Mouse (Mus musculus): Measurements from ENCODE around the gene Cobl.

Gene Cobl

GRCm38 (mm10) chr11:12464181-12465162 is at the start of gene Cobl:
Cobl (minus strand) TSS chr11:12464960.
- no peak for DNase-seq

GRCm38 (mm10) chr11:12513796-12514195 is 49.0 kb upstream of the Cobl start:
- no peak for DNase-seq

DNA sequence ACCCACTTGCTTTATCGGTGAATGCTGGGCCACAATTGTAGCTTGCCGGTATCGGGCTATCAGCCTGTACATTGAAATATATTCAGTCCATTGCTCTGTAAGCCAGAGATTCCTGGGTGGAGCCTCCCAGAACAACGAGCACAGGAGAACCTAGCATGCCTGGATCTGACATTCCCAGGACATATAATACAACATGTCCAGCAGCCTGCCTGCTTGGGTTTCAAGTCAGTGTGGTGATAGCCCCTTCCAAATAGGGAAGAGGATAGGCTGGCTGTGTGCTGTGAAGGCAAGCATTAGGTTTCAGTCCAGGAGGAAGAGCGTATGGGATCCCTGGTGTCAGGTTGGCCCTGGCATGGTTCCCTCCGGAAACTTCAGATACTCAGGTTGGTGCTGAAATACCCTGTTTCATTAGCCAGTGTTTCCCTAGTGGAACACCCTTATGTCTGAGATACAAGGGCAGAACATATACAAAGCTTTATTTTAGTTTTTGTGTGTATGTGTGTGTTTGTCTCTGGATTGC is 41.7 kb upstream of the Cobl start:
- DNase-seq = no peak

DNA sequence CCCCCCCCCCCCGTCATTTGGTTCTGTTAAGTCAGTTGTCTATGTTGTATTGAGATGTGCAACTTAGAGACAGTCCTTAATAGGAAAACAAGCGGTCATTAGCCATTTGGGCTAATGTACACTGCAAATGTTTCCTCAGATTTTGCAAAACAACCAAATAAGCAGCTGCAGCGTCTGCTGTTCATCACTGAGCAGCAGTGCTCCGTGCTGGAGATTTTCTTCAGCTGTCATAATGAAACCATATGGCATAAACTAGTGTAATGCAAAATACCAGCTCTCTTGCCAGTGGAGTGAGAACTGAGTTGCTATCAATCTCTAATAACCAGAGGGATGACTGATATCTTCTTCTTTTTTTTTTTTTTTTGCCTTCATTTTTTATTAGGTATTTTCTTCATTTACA is 39.0 kb upstream of the Cobl start:
- no peak for DNase-seq

DNA sequence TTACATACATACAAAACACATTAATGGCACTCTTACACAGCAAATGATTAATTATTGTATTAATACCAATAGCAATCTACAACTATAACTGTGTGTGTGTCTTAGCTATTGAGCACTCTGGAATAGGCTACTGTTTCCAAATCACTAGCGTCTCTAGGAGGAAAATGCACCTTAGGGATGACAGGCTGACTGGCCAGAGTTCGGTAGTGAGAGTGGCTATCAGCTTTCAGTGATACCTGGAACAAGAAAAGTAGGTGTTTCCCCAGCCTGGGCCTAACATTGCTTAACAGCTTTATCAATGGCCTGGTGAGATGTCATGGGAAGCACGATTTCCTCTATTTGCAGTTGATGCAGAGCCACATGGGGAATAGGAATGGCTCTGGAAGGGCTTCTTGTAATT is 37.0 kb upstream of the Cobl start:
- no peak for DNase-seq

GRCm38 (mm10) chr11:12493791-12494190 is 29.0 kb upstream of the Cobl start:
- DNase-seq = no peak

GRCm38 (mm10) chr11:12479856-12480403 is 15.2 kb upstream of the Cobl start:
- DNase-seq = no peak

DNA sequence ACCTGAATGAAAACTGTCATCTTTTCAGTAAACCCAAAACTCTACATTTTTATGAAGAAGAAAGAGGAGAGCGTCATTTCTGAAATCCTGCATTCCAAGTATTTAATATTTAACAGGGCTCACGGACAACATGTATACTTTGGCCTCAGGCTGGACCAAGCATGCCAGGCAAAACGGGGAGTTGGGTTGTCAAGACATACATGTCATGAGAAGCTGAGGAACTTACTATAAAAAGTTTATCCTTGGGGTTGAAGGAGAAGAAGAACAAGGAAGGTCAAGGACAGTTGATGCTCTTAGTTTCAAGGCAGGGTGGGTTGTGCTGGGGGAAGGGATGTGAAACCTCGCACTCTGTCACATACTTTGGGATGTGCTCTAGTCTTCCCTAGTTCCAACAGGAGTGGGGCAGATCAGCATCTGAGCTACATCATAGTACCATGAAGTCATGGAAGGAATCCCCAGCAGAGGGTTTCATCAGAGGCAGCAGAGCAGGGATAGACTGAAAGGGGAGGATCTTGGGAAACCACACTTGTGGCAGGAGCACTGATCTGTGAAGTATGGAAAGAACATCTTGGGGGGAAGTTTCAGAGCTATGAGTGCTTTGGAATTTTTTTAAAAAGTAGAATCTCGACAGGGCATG is 9.7 kb upstream of the Cobl start:
- no peak for DNase-seq

DNA sequence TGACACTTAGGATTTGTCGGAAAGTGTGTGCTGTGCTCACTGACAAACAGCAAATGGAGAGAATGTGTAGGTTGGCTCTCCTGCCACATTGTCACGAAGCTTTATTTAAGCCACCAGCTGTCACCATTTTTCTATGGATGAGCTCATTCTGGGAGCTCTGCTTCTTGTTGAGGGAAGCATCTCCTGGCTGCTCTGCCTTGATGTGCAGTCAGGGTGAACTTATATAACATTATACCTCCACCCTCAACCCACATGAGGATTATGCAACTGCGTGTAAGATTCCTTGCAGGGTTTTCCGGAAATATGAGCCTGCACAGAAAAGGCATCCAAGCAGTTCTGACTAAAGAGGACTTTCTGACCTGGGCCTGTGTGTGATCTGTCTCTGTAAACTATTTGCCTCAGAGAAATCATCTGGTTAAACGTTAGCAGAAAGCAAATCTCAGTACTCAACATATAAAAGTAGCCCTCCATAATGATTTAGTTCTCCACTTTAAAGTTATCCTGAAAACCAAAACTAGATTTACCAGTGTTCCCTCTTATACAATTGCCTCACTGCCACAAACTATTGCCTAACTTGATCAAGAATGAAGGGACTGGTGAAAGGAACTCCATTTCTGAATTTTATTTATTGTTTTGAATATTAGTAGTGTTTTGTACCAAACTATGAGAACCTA is 9.0 kb upstream of the Cobl start:
- peak; percentile 21 for DNase-seq

DNA sequence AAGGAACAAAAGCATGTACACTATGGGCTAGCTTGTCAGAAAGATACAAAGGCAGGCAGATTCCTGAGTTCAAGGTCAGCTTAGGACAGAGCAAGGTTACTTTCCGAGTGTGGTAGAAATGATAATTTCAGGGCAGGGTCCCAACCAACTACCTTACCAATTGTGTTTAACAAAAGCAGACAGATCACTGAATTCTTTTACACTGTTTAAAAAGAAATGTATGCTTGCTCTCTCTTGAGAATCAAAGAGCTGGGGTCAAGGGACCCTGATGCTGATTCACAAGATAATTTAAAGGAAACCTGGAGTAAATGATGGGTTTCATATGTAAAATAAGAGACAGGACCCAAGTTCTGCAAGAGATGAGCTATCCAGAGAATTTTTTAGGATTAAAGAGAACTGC is 4.9 kb upstream of the Cobl start:
- no peak for DNase-seq

DNA sequence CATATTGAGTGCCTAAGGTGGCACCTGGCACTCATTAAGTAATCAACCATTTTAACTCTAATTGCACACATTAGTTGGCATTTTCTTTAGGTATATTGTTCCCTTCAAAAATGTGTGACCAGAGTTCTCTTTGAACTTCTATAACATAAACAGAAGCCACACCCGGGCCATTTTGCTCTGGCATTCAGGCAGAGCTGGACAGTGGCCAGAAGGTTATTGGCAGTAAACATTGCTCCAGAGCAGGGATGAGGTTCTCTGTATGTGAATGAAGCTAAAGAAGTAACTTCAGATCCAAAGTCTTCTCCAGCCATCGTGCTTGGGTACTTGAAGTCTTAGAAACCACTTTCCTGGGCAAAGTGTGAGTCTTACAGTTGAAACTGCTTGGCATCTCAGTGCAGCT is 3.9 kb upstream of the Cobl start:
- DNase-seq = no peak

GRCm38 (mm10) chr11:12467836-12468235 is 3.1 kb upstream of the Cobl start:
- no peak for DNase-seq

- no peak for DNase-seq
Observed at GRCm38 (mm10) chr11:12467217-12467616, 2.5 kb upstream of the Cobl start.

GRCm38 (mm10) chr11:12466606-12467005 is 1.8 kb upstream of the Cobl start:
- no peak for DNase-seq

DNA sequence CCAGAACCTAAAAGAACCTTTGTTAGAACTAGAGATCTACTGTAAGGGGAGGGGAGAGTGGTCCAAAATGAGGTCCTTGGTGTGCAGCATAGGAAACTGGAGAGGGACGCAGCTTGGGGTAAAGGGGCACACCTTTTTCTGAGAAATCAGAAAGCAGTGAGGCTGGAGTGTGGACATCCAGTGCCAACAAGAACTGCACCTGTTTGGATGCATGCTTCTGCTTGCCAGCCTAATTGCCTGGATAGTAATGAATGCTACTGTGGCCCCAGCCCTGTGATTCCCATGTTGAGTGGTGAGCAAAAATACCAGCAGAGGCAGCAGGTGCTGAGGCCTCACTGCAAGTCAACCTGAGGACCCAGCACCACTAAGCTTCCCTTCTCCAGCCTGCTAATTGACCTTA is 469 bp upstream of the Cobl start:
- DNase-seq = no peak

DNA sequence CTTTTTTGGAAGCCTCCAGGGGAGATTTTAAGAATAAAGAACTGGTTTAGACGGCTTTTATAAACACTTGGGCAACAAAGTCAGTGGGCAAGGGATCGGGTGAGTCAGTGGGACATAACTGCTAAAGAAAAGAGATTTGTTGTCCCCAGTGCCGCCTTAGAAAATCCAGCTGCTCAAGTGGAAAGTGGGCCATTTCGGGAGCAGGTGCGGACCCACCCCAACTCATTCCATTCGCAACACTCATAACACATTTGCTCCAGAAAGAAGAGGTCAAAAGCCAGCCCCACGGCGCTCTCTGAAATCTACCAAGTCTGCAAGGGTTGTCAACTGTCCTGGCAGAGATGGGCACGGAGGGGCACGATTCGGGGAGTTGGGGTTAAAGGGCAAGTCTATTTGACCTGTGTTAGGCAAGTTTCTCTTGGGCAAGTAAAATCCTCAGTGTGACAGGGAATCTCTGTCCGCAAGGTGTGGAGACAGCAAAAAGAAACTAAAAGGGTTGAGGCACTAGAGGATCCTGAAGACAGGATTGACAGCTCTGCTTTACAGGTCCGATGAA is 1.1 kb downstream of the Cobl start:
- DNase-seq = no peak

DNA sequence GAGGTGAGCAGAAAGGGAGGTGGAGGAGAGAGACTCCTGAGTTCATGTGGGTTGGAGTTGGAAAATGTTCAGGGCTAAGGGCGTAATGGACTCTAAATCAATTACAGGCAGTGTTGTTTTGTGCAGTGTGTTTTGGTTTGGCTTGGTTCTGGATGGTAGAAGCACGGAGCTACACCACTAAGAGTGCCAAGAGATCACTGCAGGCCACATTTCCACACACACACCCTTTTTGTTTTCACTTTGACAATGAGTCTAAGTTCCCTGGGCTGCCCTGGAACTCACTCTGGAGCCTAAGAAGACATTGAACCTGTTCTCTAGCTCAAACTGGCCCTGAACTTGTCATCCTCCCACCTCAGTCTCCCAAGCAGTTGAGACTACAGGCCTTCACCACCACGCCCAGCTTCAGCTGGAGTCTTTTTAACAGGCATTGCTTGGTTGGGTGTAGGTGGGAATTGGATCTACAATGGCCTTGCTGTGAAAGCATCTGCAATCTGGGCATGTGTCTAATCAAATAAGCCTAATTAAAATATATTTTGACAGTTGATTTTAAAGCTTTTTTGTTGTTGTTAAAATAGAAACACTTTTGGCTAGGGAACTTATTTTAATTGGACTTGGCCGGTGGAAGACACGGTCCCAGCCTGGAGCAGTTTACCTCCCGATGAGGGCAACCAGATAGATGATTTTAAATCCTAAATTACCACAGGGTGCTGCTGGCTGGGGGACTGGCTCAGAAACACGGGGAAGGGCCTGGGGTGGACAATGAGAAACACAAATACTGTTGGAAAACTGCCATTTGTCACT is 4.8 kb downstream of the Cobl start:
- no peak for DNase-seq

- DNase-seq = no peak
Observed at GRCm38 (mm10) chr11:12458814-12459213, 5.9 kb downstream of the Cobl start.

DNA sequence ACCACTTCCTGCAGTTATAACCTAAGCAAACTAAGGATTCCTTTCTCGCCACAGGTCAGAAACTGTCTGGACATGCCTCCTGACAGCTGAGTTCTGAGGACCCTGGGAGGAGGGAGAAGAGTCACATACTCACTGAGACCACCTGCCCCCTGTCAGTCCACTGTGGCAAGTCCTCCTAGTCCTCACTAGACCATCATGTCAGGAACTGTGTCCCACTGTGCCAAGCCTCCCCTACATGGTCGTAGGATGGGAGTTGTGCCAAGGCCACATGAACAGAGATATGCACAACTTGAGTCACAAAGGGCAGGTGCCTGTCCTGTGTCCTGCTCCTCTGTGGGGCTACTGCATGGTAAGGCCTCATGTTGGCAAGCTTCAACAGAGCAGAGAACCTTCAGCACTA is 6.4 kb downstream of the Cobl start:
- no peak for DNase-seq

- DNase-seq = no peak
Observed at GRCm38 (mm10) chr11:12448101-12448500, 16.7 kb downstream of the Cobl start.

- DNase-seq = no peak
Observed at GRCm38 (mm10) chr11:12445222-12445621, 19.5 kb downstream of the Cobl start.

DNA sequence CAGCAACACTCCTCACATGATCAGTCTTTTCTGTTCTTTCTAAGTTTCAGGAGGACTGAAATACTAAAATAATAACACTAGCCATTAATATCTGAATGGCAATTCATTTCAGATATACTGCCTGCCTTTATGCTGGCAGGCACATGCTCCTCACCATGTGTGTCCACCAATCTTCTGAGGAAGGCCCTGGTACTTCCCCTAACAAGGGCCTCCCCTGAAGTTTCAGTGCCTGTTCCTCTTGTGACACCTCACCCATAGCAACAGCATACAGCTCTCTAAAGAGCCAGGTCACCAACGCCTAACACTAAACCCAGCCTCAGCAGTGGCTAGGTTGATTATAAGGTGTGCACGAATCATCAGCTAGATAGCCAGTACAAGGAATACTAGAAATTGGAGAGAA is 20.5 kb downstream of the Cobl start:
- no peak for DNase-seq
